Mouse (Mus musculus) heart, adult 2 months (tissue): ENCODE measurements at regions not wholly inside any gene's neighbourhood (a gene's known extent, or its start where the extent isn't known, plus 50 kb on each side); places are given as distances from the start of the nearest gene placed in this dataset.

Source experiments
- CTCF ChIP-seq: fragments of 200-600 bp; IDR thresholded peaks from 2 replicates; pipeline ENCODE4 v1.8.1; 2022; ENCODE audit warnings: antibody characterized with exemption, mild to moderate bottlenecking, moderate library complexity
- EP300 ChIP-seq: fragments of 200-500 bp; IDR thresholded peaks from 2 replicates; pipeline ENCODE4 v1.6.1; 2011; ENCODE audit warnings: low read depth, low read length, control low read depth; ENCODE audit not compliant: insufficient read depth
- POLR2A ChIP-seq: fragments of 200-500 bp; IDR thresholded peaks from 2 replicates; pipeline ENCODE4 v1.6.1; 2011; ENCODE audit warnings: mild to moderate bottlenecking, low read depth, low read length, control low read depth; ENCODE audit not compliant: insufficient read depth

GRCm38 (mm10) chr1:38724631-38725030, 59.9 kb upstream of the Aff3 start:
- TF ChIP-seq CTCF (no peak), POLR2A (no peak), EP300 (no peak)
